Mouse (Mus musculus) stomach, postnatal 0 days (tissue): ENCODE data around the gene Pold3.

Experiments used
- CTCF ChIP-seq: IDR thresholded peaks from 2 replicates; pipeline ENCODE4 v1.5.1; 2016; ENCODE audit warnings: antibody characterized with exemption, low read depth, mild to moderate bottlenecking, moderate library complexity
- EP300 ChIP-seq: optimal IDR thresholded peaks from 2 replicates; pipeline ENCODE3; 2016; ENCODE audit warnings: antibody characterized with exemption

- TF ChIP-seq EP300 (no peak), CTCF (no peak)
Measured at GRCm38 (mm10) chr7:100170756-100171155, 49.4 kb upstream of the Pold3 start.
